Mouse (Mus musculus) B cell, adult (primary cell): Measurements from ENCODE around the gene Magi2. TPM values are rescaled to one million over a fixed set of nuclear protein-coding genes. Genes with fewer than 3 reads are reported as not detected.

ENCODE experiments used
- total RNA-seq: library from RNA; stranded (reverse); gene quantifications from 4 replicates; pipeline ENCODE4 v1.2.4, GENCODE M21; 2023; ENCODE audit not compliant: inconsistent age

Magi2 gene
- 0.60 to 1.9 TPM (median 0.97 TPM) in 4 replicates for total RNA-seq

DNA sequence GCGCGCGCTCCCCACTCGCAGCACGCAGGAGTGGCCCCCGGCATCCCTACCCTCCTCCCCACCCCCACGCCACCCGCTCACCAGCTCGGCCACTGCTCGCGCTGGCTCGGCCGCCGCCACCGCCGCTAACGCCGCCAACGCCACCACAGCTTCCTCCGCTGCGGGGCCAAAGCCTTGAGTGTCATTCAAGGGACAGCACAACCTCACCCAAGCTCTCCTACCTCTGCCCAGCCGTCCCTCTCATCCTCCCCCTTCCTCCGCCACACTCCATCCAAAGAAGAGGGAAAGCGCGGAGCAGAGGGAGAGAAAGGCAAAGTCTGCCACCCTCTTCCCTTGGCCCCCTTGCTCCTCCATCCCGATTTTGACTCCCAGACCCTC lies at the start of gene Magi2:
Gene Magi2 (plus strand): TSS at position 171 of the 378 bp plus-strand sequence.

